Mouse (Mus musculus) small intestine, adult 2 months (tissue): ENCODE measurements at regions not wholly inside any gene's neighbourhood (a gene's known extent, or its start where the extent isn't known, plus 50 kb on each side); places are given as distances from the start of the nearest gene placed in this dataset.

Source experiments
- CTCF ChIP-seq: fragments of 200-500 bp; IDR thresholded peaks from 2 replicates; pipeline ENCODE4 v1.5.1; 2012; ENCODE audit warnings: low read depth, mild to moderate bottlenecking, control low read depth, inconsistent platforms, low read length, moderate library complexity, mixed read lengths; ENCODE audit not compliant: insufficient replicate concordance, insufficient read length; ENCODE audit errors: extremely low read depth
- POLR2A ChIP-seq: fragments of 200-500 bp; IDR thresholded peaks from 2 replicates; pipeline ENCODE4 v1.6.1; 2012; ENCODE audit warnings: low read depth, mild to moderate bottlenecking, control low read depth, inconsistent platforms, low read length, moderate library complexity

GRCm38 (mm10) chr4:71356714-71357113 is 401.1 kb downstream of the Gm11232 start:
- no peak for TF ChIP-seq POLR2A
- no peak for TF ChIP-seq CTCF
